Mouse (Mus musculus) kidney, adult 2 months (tissue): ENCODE results near the gene Lmo7.

Experiments
- CTCF ChIP-seq: fragments of 200-500 bp; conservative IDR thresholded peaks from 2 replicates; pipeline ENCODE4 v1.5.1; 2011; ENCODE audit warnings: low read depth, mild to moderate bottlenecking, control low read depth, low read length, moderate library complexity, mixed read lengths; ENCODE audit not compliant: insufficient read depth, insufficient read length
- POLR2A ChIP-seq: fragments of 200-500 bp; IDR thresholded peaks from one replicate; pipeline ENCODE4 v1.6.1; 2011; ENCODE audit warnings: low read depth, low read length, control low read depth

GRCm38 (mm10) chr14:101973171-101973570 is 243.4 kb downstream of the Lmo7 start:
- TF ChIP-seq POLR2A (no peak), CTCF (no peak)
